Mouse (Mus musculus): ENCODE measurements at regions not wholly inside any gene's neighbourhood (a gene's known extent, or its start where the extent isn't known, plus 50 kb on each side); places are given as distances from the start of the nearest gene placed in this dataset.

GRCm38 (mm10) chr14:76684327-76684726 is 127.6 kb upstream of the Serp2 start:
- TF ChIP-seq CTCF (conservative IDR thresholded peaks at IDR 0.05; ENCODE audit: low read length) (no peak), POU5F1 (IDR thresholded peaks at IDR 0.05; ENCODE audit: borderline replicate concordance, low read length) (no peak)

Measured in E14TG2a.4 (cell line).